Mouse (Mus musculus) midbrain, embryonic 16.5 days (tissue): ENCODE data around the gene Lyst. TPM values are rescaled to one million over a fixed set of nuclear protein-coding genes. Genes with fewer than 3 reads are reported as not detected.
"Not testable (repeated sequence)": the region's sequence is repeated elsewhere in the genome, so short reads cannot be mapped to it uniquely, and the experiment has no call there.

ENCODE experiments used
- ATAC-seq: fragments of 200-750 bp; cut with Nextera tagmentation; 2 replicates; pipeline ENCODE4 v1.8.0; 2017; ENCODE audit warnings: moderate TSS enrichment
- H3K27ac ChIP-seq: fragments of 300-500 bp; sonication (generic); 2 replicates; pipeline ENCODE4 v1.5.1; 2014; ENCODE audit warnings: mild to moderate bottlenecking, low read length, mixed read lengths
- H3K27me3 ChIP-seq: fragments of 300-500 bp; sonication (generic); 2 replicates; pipeline ENCODE4 v1.6.1; 2014; ENCODE audit warnings: low read depth, low read length, mixed read lengths; ENCODE audit not compliant: control insufficient read depth, insufficient read depth
- H3K36me3 ChIP-seq: fragments of 300-500 bp; sonication (generic); 2 replicates; pipeline ENCODE4 v1.6.1; 2014; ENCODE audit warnings: mild to moderate bottlenecking, low read length, moderate library complexity, mixed read lengths; ENCODE audit not compliant: control insufficient read depth, insufficient read depth
- H3K4me1 ChIP-seq: fragments of 300-500 bp; sonication (generic); 2 replicates; pipeline ENCODE4 v1.6.1; 2014; ENCODE audit warnings: mild to moderate bottlenecking, low read length, mixed read lengths; ENCODE audit not compliant: control insufficient read depth, insufficient read depth
- H3K4me2 ChIP-seq: fragments of 300-500 bp; sonication (generic); 2 replicates; pipeline ENCODE4 v1.6.1; 2014; ENCODE audit warnings: mild to moderate bottlenecking, low read length, mixed read lengths
- H3K4me3 ChIP-seq: fragments of 300-500 bp; sonication (generic); 2 replicates; pipeline ENCODE4 v1.5.1; 2014; ENCODE audit warnings: low read depth, mild to moderate bottlenecking, low read length, moderate library complexity, mixed read lengths
- H3K9ac ChIP-seq: fragments of 300-500 bp; sonication (generic); 2 replicates; pipeline ENCODE4 v1.6.1; 2014; ENCODE audit warnings: low read depth, low read length, mixed read lengths
- H3K9me3 ChIP-seq: fragments of 300-500 bp; sonication (generic); replicated peaks from 2 replicates; pipeline ENCODE4 v1.6.1; 2014; ENCODE audit warnings: mild to moderate bottlenecking, low read length, mixed read lengths; ENCODE audit not compliant: control insufficient read depth, poor library complexity, severe bottlenecking
- WGBS: fragments of 180-500 bp; shearing (Covaris S2); extraction: QIAGEN DNeasy Blood & Tissue Kit; methylation state at CpG from one replicate; pipeline ENCODE4 v1.1.7; 2014; 5-methylcytosine and 5-hydroxymethylcytosine counted together
- polyA plus RNA-seq: library from polyadenylated mRNA; unstranded; fragments of >200 nt; fragmentation: Nextera tagmentation; extraction: Ambion mirVana; gene quantifications from 2 replicates; pipeline ENCODE4 v1.2.1, GENCODE M21; 2015

Gene Lyst
- polyA plus RNA-seq, 1 experiment from 2014 or later: 3.9 TPM

GRCm38 (mm10) chr13:13681642-13682041 lies 91.4 kb downstream of the Lyst start:
- 59% methylated on average over 6 of the region's 6 CpGs for WGBS
- H3K27me3 ChIP-seq: no peaks in the 10 kb centered on the region
- no peak for ATAC-seq
- no peaks in the 10 kb centered on the region for H3K9me3 ChIP-seq
- no peak overlapping the region for H3K4me2 ChIP-seq
- H3K36me3 ChIP-seq: peaks cover 9% of the 10 kb centered on the region; the same call in 1 of the 2 replicates
- H3K27ac ChIP-seq: no peak overlapping the region
- H3K9ac ChIP-seq: no peak overlapping the region
- no peak overlapping the region for H3K4me3 ChIP-seq
- no peaks in the 10 kb centered on the region for H3K4me1 ChIP-seq

DNA sequence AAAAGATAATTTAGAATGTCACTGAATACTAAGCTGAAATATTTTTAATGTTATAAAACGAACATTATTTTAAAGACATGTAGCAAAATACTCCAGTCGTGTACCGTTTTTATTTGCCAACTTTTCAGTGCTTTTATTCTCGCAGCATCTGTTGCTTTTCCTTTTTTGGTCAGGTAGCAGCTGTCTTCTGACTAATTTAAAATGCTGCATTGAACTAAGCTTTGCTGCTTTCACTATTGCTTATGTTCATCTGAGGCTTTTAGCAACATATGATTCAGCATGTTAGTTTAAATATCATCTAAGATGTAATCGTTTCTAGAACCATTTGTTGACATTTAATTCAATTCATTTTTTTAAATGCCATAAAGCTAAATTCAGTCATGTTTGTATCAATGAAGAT lies 113.3 kb downstream of the Lyst start:
- H3K27ac ChIP-seq: no peak overlapping the region
- 89% methylated on average over 5 of the region's 5 CpGs for WGBS
- H3K4me1 ChIP-seq: no peaks in the 10 kb centered on the region
- no peak overlapping the region for H3K9ac ChIP-seq
- H3K9me3 ChIP-seq: no peaks in the 10 kb centered on the region
- peaks cover 6% of the 10 kb centered on the region; the same call in 1 of the 2 replicates for H3K36me3 ChIP-seq
- no peak overlapping the region for H3K4me3 ChIP-seq
- no peaks in the 10 kb centered on the region for H3K27me3 ChIP-seq
- H3K4me2 ChIP-seq: no peak overlapping the region
- no peak for ATAC-seq

GRCm38 (mm10) chr13:13721435-13721834 lies 131.2 kb downstream of the Lyst start:
- H3K36me3 ChIP-seq, H3K27me3 ChIP-seq, H3K27ac ChIP-seq, H3K9ac ChIP-seq, H3K4me3 ChIP-seq, H3K4me1 ChIP-seq, H3K4me2 ChIP-seq, H3K9me3 ChIP-seq, ATAC-seq: not testable (repeated sequence)
- WGBS: 93% methylated on average over 17 of the region's 17 CpGs

- 0 out of 2 replicates have a peak, but pooled peaks cover 3% of the 10 kb centered on the region for H3K36me3 ChIP-seq
- WGBS: 92% methylated on average over 3 of the region's 3 CpGs
- H3K4me1 ChIP-seq: no peaks in the 10 kb centered on the region
Observed at GRCm38 (mm10) chr13:13723293-13723692, 133.1 kb downstream of the Lyst start.

GRCm38 (mm10) chr13:13723786-13724185 lies 133.6 kb downstream of the Lyst start:
- H3K27ac ChIP-seq: no peak overlapping the region
- H3K4me1 ChIP-seq: no peaks in the 10 kb centered on the region
- no peak overlapping the region for H3K9ac ChIP-seq
- no peaks in the 10 kb centered on the region for H3K9me3 ChIP-seq
- 0 out of 2 replicates have a peak, but pooled peaks cover 3% of the 10 kb centered on the region for H3K36me3 ChIP-seq
- H3K4me2 ChIP-seq: no peak overlapping the region
- no peak for ATAC-seq
- H3K4me3 ChIP-seq: no peak overlapping the region
- no peaks in the 10 kb centered on the region for H3K27me3 ChIP-seq

More at GRCm38 (mm10) chr13:13723293-13723692, 133.1 kb downstream of the Lyst start:
- H3K27ac ChIP-seq: no peak overlapping the region
- ATAC-seq: no peak
- H3K9me3 ChIP-seq: no peaks in the 10 kb centered on the region
- no peak overlapping the region for H3K9ac ChIP-seq
- no peak overlapping the region for H3K4me2 ChIP-seq
- H3K27me3 ChIP-seq: no peaks in the 10 kb centered on the region
- no peak overlapping the region for H3K4me3 ChIP-seq

DNA sequence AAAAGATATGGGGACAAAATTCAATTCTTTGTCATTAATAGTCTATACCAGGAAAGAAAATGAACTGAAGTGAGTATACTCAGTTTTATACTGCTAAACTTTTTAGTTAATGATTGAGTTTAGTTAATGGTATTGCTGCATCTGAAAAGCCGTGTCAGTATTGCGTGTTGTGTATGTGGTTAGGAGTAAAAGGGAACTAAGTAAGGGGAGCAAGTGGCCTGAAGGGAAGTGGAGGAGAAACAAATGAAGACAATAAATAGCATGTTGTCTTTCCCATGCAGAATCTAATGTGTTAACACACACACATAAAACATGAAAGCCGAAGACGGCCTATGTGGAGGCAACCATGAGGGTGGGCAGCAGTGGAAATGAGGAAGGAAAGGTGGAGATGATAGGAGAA lies 149.0 kb downstream of the Lyst start:
- no peaks in the 10 kb centered on the region for H3K4me1 ChIP-seq
- ATAC-seq: no peak
- H3K9me3 ChIP-seq: no peaks in the 10 kb centered on the region
- H3K27me3 ChIP-seq: no peaks in the 10 kb centered on the region
- no peak overlapping the region for H3K9ac ChIP-seq
- no peak overlapping the region for H3K27ac ChIP-seq
- no peak overlapping the region for H3K4me2 ChIP-seq
- WGBS: 97% methylated on average over 4 of the region's 4 CpGs
- H3K36me3 ChIP-seq: no peaks in the 10 kb centered on the region; the same call in 1 of the 2 replicates
- no peak overlapping the region for H3K4me3 ChIP-seq

DNA sequence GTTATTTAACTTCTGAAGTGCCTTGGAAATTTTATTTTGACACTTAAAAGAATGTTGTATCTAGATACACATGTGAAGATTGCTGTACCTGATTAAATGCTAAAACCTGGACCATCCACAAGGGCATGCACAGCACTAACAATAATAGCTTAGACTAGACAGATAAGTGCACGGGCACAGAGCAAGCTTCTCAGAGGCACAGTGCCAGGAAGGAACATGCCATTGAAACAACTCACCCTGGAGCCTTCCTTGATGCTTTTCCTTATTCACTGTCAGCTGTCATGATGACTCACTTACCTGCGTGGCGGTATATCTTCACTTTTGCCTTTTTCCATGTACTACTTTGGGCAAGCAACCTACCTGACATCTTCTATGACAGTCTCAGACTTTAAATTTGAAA lies 155.7 kb downstream of the Lyst start:
- no peak overlapping the region for H3K4me3 ChIP-seq
- no peaks in the 10 kb centered on the region for H3K9me3 ChIP-seq
- H3K36me3 ChIP-seq: peaks cover 12% of the 10 kb centered on the region
- 89% methylated on average over 3 of the region's 3 CpGs for WGBS
- no peaks in the 10 kb centered on the region for H3K4me1 ChIP-seq
- no peak overlapping the region for H3K27ac ChIP-seq
- H3K27me3 ChIP-seq: no peaks in the 10 kb centered on the region
- no peak overlapping the region for H3K9ac ChIP-seq
- no peak overlapping the region for H3K4me2 ChIP-seq
- no peak for ATAC-seq

GRCm38 (mm10) chr13:13775778-13776494 lies 185.7 kb downstream of the Lyst start:
- Histone ChIP-seq H3K4me1 (no peaks in the 10 kb centered on the region), H3K4me3 (no peak overlapping the region), H3K27ac (no peak overlapping the region), H3K9me3 (no peaks in the 10 kb centered on the region), H3K36me3 (no peaks in the 10 kb centered on the region; the same call in 1 of the 2 replicates), H3K9ac (no peak overlapping the region), H3K27me3 (no peaks in the 10 kb centered on the region), H3K4me2 (no peak overlapping the region)
- ATAC-seq: peak; percentile 82

- WGBS: 86% methylated on average over 11 of the region's 11 CpGs
Observed at GRCm38 (mm10) chr13:13777052-13777451, 186.9 kb downstream of the Lyst start.

More at GRCm38 (mm10) chr13:13777052-13777451, 186.9 kb downstream of the Lyst start:
- Histone ChIP-seq H3K9me3 (no peaks in the 10 kb centered on the region), H3K27me3 (no peaks in the 10 kb centered on the region), H3K36me3 (no peaks in the 10 kb centered on the region; the same call in 1 of the 2 replicates), H3K27ac (no peak overlapping the region), H3K4me2 (no peak overlapping the region), H3K9ac (no peak overlapping the region), H3K4me1 (no peaks in the 10 kb centered on the region), H3K4me3 (no peak overlapping the region)
- ATAC-seq: no peak
